Mouse (Mus musculus) yolk sac, embryonic 10.5 days (tissue): Measurements from ENCODE around the gene Tbc1d22a.
"Not testable (repeated sequence)": the region's sequence is repeated elsewhere in the genome, so short reads cannot be mapped to it uniquely, and the experiment has no call there.

Source experiments
- DNase-seq: peaks from one replicate; pipeline ENCODE4 v3.0.0-alpha.2; 2017; ENCODE audit warnings: low spot score

The Tbc1d22a gene

DNA sequence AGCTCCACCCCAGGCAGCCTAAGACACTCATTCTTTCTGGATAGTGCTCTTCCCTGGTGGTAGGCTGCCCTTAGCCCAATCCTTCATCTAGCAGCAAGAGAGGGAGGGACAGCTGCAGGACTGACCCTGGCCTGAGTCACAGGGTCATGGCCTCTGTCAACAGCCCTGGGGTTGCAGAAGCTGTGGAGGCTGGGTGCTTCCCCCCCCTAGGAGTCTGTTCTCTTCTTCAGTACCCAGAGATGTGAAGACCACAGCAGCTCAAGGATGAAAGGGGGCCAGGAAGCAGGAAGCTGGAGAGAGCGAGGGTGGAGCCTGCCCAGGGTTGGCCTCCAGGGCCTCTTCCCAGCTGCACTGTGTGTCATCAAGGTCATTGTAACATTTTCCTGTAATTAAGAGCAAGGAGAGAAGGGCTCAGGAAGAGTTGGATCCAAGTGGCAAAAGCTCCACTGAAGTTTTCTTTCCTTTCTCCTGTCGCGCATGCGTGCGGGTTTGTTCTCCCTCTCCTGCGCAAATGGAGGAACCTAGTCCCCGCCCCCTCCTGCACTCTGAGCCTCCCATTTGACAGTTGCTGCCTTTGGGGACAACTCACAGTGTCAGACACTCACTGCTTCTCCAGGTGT is 10.2 kb upstream of the Tbc1d22a start:
- peak; percentile 44 for DNase-seq

DNA sequence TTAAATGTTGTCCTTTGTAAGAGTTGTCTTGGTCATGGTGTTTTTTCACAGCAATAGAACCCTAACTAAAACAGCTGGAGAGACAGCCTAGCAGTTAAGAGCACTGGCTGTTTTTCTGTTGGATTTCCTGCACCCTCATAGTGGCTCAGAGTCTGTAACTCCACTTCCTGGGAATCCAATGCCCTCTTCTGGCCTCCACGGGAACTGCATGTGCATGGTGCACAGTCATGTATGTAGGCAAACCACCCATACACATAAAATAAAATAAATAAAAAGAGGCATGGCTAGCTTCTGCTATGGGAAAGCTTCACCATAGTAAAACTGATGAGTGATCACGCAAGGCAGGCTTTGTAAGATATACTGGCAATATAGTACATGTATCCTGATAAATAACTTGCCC is 9.0 kb upstream of the Tbc1d22a start:
- no peak for DNase-seq

DNA sequence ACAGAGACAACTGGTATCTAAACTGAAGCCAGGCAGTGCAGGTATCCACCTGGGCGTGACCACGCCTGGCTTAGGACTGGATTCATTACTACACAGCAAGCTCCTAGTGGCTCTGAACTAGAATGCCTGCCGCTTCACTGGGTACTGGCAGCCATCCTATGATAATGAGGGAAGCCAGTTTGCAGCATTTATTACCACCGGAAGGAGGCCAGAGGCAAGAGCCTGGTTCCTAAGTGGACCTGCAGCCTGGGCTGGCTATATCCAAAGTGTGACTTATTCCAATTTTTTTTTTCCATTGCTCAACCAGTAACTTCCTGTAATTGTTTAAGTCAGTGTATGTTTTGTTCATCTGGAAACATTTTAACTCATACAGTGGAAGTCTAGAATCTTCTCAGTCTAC is 7.9 kb upstream of the Tbc1d22a start:
- DNase-seq, result no peak

DNA sequence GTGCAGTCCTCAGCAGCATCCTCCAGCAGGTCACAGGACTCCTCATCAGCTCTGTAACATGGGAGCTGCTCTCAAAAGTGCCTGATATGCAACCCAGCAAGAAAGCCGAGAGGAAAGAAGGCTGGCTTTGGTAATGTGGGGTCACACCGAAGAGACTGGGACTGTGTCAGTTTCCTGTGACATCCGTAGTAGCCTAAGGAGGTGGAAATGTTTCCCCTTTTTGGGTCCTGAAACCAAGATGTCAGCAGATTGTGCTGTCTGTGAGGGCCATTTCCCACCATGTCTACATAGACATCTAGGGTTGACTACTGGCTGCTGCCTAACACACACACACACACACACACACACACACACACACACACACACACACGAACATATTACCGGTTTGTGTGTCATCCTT is 2.1 kb upstream of the Tbc1d22a start:
- DNase-seq, result not testable (repeated sequence)

DNA sequence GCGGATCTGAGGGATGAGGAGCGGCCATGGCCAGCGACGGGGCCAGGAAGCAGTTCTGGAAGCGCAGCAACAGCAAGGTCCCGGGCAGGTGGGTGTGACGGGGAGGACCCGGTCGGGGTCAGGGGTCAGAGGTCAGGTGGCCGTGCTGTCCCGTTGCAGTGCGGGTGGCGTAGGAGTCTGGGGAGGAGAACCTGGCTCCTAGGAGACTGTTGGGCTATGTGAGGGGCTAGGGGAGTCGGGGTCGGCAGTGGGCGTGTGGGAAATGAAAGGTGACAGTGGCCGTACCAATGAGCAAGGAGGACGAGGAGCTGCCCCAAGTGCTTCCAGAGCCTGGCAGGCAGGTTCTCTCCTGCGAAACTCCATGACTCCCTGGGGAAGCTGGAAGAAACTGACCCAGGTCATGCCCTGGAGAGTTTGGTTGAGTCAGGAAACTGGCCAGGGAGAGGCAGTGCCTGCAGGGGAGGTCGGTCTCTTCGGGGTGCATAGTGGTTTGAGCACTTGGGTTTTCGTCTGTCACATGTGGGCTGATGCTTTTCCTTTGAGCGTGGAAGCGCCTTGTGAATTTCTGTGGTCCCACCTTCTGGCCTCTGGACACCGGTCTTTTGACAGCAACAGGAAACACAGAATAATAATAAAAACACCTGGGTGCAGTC is 416 bp downstream of the Tbc1d22a start:
- DNase-seq, result no peak

DNA sequence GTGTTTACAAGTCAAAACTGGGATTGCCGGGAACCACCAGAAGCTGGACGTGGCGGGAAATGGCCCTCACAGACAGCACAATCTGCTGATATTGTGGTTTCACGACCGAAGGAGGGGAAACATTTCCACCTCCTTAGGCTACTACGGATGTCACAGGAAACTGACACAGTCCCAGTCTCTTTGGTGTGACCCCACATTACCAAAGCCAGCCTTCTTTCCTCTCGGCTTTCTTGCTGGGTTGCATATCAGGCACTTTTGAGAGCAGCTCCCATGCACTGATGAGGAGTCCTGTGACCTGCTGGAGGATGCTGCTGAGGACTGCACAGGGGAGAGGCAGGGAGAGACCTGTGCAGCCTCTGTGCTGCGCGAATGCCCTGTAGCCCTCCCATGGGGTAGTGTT is 2.4 kb downstream of the Tbc1d22a start:
- not testable (repeated sequence) for DNase-seq

DNA sequence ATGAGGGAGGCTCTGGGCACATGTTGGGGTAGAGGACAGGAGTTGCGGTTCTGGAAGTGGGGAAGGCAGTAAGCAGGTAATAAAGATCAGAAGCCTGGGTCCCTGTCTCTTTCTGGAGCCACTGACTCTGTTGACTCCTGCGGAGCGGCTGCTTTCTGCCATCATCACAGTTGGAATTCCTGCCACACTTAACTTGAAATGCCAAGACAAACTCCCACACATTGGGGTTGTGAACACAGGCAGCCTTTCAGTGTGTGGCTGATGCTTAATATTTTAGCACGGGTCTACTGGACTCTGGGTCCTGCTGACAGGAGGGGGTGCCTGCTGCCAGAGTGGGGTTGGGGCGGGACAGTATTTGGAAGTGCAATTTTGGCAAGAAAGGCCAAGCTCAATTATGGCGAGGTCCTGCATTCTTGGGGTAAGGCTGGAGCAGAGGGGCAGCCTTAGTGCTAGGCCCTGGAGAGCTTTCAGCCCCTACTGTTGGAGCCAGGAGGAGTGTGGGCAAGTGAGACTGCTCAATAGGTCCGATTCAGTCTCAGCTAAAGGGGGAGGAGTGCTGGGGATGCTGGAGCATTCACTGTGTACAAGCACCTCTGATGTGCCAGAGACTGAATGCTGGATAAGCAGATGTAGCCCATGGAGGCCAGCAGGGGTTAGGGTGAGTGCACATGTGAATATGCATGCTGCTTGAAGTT is 5.4 kb downstream of the Tbc1d22a start:
- no peak for DNase-seq

DNA sequence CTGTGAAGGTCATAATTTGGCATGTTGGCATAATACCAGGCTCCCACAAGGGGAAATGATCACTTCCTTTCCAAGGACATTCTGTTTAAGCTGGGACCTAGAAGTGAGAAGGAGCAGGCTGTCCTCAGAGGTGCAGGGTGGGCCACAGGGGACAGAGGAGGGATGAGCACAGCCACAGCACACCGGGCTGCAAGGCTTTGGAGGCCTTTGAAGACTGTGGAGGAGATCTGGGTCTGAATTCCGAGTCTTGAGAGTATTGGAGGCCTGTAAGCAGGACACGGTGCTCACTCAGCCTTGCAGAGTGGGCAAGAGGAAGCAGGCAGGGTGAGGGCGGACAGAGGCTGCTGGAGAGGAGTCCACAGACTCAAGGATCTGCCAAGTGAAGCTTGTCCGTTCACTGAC is 6.0 kb downstream of the Tbc1d22a start:
- DNase-seq, result no peak

DNA sequence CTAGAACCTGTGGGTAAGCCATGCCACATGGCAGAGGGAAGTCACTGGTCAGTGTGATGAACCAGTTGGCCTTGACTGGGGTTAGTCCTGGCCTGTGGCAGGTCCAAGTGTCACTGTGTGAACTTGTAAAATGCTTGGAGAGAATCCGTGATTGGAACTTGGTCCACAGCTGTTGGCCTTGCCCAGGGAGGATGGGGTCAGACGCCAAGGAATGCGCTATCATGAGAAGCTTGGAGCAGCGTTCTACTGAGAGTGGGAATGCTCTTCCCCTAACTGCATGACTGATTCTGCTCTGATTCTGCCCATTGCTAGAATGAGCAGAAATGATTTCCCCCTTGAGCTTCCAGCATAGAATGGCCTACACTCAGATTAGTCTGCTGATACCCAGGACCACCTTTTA is 6.5 kb downstream of the Tbc1d22a start:
- no peak for DNase-seq

DNA sequence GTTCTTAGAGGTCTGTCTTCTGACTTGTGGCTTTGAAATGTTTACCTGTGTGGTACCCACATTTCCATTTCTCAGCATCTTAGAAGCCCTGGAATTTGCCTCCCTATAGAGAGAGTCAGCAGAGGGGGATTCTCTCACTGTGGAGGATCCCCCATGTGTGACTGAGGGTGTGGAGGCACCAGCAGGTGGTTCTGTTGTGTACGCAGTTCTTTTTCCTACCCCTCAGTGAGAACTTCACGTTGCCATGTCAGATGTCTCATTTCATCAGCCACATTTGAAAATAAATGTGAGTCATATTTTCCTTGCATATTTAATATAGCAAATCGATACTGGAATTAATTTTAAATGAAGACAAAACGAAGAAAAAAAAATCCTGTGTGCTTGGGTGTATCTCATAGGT is 7.1 kb downstream of the Tbc1d22a start:
- no peak for DNase-seq

DNA sequence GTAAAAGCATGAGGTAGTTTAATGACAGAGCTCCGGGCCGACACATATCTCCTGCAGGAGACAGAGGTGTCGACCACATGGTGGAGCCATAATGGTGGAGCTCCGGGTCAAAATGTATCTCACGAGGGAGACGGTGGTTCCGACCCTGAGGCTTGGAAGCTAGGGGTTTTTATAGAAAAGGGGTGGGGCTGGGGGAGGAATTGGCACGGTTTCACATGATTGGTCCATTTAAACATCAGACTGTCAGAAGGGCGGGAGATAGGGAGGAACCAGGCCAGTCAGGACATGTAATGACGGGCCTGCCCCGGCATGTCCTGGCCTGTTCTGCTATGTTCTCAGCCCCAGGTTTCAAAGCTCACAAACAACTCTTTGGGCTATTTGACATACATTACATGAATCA is 7.6 kb downstream of the Tbc1d22a start:
- DNase-seq, result not testable (repeated sequence)

DNA sequence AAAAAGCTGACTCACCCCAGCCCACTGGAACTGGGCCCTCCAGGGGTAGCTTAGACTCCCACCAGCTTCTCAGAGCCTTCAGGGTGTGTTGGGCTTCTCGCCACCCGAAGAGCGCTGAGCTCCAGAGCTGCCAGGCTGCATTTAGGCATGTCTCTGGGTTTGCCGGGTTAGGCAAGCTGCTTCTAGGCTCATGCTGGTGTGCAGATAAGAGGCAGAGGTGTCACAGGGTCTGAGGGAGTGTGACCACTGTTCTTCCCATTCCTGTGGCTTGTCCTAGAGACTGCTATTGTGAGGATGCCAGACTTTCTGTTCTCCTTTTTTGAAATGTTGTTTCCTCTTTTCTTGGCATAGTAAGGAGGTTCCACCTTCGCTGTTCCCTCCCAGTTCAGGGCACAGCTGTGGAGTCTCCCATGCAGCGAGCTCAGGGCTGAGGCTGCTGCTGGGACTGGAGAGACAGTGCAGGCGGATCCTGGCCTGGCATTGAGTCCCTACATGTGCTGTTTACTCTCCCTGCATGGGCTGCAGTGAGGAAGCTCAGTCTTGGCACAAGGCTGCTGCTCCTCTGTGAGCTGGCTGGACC is 10.8 kb downstream of the Tbc1d22a start:
- no peak for DNase-seq

DNA sequence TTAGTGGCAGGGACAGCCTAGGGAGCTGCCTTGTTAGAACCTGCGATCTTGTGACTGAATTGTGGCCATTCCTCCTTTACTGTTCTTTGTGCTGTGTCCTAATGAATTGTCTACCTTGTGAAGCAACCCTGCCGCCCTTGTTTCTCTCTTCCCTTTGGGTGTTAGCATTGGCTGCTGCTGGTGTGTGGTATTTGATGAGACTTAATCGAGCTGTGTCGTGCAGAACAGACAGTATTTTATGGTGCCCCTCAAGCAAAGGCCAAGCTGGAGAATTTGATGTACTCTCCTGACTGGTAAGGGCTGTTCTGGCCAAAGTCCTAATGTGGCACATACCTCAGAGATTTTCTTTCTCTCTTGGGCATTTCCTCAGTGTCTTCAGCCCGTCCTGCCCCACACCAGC is 12.0 kb downstream of the Tbc1d22a start:
- no peak for DNase-seq

DNA sequence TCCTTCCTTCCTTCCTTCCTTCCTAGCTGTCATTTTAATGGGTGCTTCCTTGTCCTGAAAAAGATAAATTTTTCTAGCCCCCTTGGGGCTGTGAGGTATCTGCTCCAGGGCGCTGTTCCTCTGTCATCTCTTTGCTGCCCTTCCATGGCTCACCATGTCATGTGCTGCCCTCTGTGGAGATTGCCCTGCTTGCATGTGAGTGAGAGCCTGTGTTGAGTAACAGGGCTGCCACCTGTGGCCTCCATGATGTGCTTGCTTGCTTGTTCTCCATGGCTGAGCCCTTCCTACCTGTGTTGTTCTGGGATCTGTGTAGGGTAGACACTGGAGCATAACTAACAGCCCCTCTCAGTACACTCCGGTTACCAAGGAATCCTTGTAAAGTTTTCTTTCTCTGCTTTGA is 12.7 kb downstream of the Tbc1d22a start:
- DNase-seq, result no peak

DNA sequence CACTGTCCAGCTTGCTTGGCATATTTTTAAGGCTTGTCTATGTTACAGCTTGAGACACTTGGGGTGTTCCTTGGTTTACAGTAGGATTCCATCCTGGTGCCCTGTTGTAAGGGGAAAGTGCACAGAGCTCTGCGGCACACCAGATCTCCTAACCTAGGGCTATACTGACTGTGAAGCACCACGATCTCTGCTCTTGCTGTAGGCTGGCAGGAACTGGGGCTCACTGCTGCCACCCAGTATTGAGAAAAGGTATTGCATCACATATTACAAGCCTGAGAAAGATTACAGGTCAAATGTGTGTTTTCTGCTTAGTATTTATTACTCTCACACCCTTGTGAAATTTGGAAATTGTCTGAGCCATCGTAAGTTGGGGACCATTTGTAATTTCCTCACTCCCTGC is 13.9 kb downstream of the Tbc1d22a start:
- no peak for DNase-seq

DNA sequence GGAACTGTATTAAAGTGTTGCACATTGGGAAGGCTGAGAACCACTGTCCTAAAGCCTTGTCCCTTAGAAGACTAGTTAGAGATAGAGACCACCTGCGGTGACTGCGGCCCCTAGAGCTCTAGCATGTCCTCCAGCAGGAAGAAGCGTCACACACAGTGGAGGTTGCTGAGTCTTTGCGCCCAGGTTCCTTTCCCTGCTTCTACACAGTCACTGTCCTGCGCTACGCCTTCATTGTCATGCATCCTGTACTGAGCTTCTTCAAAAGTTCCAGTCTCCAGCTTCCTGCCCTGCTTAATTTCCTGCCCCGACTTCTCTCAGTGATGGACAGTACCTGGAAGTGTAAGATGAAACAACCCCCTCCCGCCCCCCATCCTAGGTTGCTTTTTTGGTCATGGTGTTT is 14.8 kb downstream of the Tbc1d22a start:
- DNase-seq, result no peak

DNA sequence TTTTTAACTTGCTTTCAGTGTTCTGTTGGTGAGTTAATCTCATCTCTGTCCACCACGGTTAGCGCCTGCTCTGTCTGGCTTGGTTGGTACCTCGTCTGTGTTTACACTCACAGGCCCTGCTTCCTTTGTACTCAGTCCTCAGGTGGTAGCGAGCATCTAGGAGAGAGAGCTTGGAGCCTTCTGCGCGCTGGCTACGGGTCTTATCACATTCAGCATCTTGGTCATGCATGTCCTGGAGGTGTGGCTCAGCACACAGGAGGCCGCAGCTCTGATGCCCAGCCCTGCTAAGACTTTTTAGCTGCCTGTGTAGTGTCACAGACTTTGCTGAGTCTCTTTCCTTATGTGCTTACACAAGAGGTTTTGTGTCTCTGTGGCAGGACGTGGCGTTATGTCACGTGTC is 15.4 kb downstream of the Tbc1d22a start:
- no peak for DNase-seq

DNA sequence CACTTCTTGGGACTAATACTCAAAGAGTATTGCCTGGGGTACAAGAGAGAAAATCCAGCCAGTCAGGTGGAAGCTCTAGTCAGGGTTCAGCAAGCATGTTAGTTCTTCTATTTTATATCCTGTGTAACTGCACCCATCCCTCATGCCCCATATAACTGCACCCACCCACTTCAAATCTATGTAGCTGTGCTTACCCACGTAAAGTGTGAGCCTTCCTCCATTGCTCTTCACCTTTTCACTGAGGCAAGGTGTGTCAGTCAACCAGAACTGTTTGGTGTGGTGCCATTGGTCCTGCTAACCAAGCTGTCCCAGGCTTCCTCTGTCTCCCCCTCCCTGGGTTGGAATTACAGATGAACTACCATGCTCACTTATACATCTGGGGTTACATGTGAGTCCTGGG is 16.9 kb downstream of the Tbc1d22a start:
- DNase-seq, result no peak

DNA sequence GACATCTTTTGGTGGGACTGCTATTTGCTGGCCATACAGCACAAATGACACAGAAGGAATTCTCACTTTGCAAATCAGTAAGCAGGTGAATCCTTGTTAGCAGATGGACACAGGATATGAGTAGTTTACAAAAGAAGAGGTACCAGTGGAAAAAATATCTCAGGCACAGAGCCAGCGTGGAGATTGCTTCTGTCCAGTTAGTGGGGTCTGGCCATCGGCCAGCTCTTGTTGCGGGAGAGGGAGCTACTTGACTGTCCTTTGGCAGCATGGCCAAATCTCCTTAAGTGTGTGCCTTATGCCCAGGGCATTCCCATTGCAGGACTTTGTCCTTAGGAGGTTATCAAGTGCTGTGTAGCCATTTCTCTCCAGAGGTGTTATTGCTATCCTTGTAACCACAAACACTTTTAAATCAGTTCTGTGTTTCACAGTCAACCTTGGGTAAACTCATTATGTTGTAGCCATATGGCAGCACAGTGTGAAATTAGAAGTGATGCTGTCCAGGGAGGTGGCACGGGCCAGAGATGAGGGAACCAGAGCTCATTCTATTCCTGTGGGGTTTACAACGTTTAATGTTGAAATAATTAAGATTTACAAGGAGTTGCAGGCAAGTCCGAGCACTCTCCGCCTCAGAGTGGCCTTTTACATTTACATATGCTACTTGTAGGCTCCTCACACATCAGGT is 17.7 kb downstream of the Tbc1d22a start:
- DNase-seq, result no peak

DNA sequence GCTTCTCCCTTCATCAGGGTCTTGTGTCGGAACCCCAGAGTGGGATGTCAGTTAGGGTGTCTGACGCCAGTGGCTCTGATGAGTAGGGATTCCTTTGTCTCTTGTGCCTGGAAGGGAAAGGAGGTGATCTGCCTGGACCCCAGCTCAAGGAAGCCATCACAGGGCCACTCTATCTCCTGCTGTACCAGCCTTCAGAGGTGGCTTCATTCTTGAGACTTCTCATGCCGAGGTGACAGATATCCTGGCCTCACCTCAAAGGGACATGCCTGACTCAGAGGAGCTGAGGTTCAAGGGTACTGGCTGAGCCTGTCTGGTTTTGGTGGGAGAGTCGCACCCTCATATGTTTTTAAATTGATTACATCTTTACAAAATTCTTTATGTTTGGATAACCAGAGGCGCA is 19.7 kb downstream of the Tbc1d22a start:
- no peak for DNase-seq

DNA sequence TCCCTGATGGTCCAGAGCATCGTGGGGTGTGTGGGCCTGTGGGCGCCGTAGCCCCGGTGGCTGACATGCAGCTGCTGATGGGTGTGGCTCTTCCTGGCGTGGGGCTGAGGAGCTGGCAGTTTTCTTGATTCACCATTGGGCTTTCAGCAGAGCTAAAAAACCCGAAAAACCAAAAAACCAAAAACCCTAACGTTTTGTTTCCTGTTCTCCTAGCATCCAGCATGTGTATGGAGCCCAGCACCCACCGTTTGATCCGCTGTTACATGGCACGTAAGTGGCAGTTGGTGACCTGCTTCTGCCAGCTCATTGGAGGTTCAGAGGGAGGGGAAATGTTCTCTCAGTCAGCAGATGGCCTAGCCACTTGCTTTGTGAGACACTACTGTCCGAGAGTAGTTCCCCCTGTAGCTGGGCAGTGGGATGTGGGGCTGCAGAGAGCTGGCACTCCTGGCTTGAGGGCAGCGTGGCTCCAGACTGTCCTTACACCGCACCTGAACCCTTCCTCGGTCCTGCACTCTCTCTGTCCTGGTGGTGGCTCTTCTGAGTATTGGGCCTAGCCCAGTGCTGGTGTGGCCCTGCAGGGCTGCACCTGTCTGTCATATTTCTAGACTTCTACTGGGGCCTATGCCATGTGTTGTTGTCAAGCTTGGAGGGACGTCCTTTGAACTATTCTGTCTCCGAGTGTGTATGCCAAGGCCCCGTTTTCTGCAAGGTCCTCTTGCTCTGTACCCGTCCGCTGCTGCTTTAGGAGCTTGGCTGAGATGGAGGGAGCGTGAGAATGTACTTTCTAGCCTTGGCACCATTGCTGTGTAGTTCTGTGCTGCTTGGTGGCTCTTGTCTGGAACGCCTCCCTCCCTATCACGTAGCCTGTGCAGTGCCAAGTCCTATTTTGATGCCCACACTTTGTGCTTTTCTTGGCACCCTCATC is 20.5 kb downstream of the Tbc1d22a start:
- no peak for DNase-seq

DNA sequence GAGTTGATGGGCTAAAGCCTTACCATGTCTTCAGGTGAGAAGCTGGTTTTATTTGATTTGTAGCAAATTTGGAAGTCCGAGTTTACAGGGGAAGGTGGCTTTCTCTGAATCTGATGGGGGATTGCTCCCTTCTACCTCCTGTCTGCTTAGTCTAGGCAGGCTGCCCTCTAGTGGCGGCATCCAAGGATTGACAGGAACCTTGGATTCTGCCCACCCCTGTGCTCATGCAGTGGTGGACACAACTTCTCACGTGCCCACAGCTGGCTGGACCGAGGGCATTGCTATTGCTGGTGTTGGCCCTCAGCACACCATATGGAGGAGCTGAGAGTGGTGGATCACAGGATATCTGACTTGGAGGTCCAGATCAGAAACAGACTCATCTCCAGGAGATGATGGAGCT is 22.0 kb downstream of the Tbc1d22a start:
- no peak for DNase-seq
